Mouse (Mus musculus): ENCODE measurements at regions not wholly inside any gene's neighbourhood (a gene's known extent, or its start where the extent isn't known, plus 50 kb on each side); places are given as distances from the start of the nearest gene placed in this dataset.

DNA sequence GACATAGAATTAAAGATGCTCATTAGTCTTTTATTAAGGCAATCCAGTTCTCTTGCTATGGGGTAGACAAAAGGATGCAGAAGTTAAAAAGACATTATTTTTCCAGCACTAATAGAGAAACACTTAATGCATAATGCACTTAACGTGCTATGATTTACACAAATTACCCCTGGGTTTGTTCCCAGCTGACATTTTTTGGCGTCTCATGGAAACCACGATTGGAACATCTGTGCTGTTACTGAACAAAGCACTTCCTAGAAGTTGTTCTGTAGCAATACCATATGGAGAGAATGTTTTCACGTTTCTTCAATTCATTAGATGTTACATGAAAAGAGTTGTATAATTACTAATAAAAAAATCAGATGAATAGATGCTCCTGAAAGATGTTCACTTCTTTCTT, 635.2 kb downstream of the Gm597 start:
- DNase-seq (ENCODE audit: low spot score) (peak; percentile 76), ATAC-seq (peak; percentile 75)
- no peaks in the 10 kb centered on the region for H3K4me1 ChIP-seq (ENCODE audit: control insufficient read depth, insufficient read depth, low read length)
- 35% methylated on average over 4 of the region's 4 CpGs for WGBS
- H3K9me3 ChIP-seq (replicated peaks; ENCODE audit: control insufficient read depth, low read length) = no peaks in the 10 kb centered on the region
- H3K4me2 ChIP-seq (ENCODE audit: low read length) = no peak overlapping the region
- no peak overlapping the region for H3K4me3 ChIP-seq (ENCODE audit: low read depth, low read length)
- H3K27me3 ChIP-seq (replicated peaks; ENCODE audit: control insufficient read depth, insufficient read depth, low read length) = no peaks in the 10 kb centered on the region
- H3K36me3 ChIP-seq (ENCODE audit: control insufficient read depth, insufficient read depth, low read length) = no peaks in the 10 kb centered on the region
- H3K27ac ChIP-seq (ENCODE audit: low read depth, low read length) = no peak overlapping the region; the same call in 1 of the 2 replicates
- H3K9ac ChIP-seq (ENCODE audit: low read length) = no peak overlapping the region

DNA sequence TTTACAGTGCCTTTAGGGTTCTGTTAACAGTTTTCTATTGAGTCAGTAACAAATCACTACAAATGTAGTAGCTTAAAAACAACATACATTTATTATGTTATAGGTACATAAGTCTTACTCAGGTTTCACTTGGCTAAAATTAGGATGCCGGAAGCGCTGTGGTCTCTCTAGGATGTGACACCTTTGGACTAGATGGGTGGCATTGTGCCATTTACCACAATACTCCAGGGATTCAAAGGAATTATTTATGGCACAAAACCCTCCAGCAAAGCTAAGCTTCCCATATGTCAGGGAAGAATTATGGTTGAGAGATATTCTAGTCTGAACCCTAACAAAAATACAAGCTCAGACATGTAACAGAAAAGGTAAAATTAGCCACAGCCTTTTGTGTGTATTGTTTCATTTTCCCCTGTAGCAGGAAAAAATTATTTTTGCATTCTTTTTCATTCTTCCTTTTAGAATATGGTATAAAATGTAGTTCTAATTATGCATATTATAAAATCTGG, 678.0 kb downstream of the Gm597 start:
- no peak for ATAC-seq
- Histone ChIP-seq H3K36me3 (ENCODE audit: control insufficient read depth, insufficient read depth, low read length) (no peaks in the 10 kb centered on the region), H3K27ac (ENCODE audit: low read depth, low read length) (no peak overlapping the region), H3K4me3 (ENCODE audit: low read depth, low read length) (no peak overlapping the region), H3K9me3 (replicated peaks; ENCODE audit: control insufficient read depth, low read length) (no peaks in the 10 kb centered on the region), H3K27me3 (replicated peaks; ENCODE audit: control insufficient read depth, insufficient read depth, low read length) (no peaks in the 10 kb centered on the region), H3K4me2 (ENCODE audit: low read length) (no peak overlapping the region), H3K4me1 (ENCODE audit: control insufficient read depth, insufficient read depth, low read length) (no peaks in the 10 kb centered on the region), H3K9ac (ENCODE audit: low read length) (no peak overlapping the region)
- DNase-seq (ENCODE audit: low spot score) = no peak
- 92% methylated on average over 2 of the region's 2 CpGs for WGBS

DNA sequence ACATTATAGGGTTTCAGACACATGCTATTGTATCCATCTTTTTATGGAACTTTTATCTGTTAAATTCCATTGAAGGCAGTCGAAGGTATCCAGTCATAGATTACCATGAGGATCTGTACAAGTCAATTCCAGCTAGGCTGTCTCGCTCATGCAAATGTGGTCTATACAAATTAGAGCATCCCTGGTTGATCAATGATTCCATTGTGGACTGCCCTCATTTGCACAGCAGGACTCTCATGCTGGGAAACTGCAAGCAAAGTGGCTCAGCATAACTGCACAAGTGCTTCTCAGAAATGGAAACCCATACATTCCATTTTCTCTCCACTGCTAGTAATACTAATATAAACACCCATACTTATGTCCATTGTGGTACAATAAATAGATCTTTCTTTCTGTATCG, 695.6 kb downstream of the Gm597 start:
- H3K27ac ChIP-seq (ENCODE audit: low read depth, low read length) = no peak overlapping the region
- whole genome bisulfite sequencing = 43% methylated on average over 3 of the region's 3 CpGs
- no peak for ATAC-seq

DNA sequence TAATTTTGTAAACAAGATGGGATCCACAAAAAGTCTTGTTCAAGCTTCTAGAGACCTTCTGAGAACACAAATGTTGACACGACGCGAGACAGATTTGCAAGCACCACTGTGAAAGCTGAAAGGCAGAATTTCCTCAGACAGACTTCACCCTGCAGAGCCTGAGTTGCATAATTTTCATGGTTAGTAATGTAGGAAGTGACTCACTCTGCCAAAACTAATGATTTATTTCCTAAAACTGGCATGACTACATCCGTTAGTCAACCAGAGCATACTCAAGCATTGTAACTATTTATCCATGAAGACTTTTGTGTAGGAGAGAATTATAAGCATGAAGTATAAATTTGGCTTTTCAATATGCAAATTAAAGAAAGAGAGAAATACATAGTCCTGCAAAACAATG, 726.1 kb downstream of the Gm597 start:
- ATAC-seq = no peak
- Histone ChIP-seq H3K36me3 (ENCODE audit: control insufficient read depth, insufficient read depth, low read length) (no peaks in the 10 kb centered on the region), H3K4me3 (ENCODE audit: low read depth, low read length) (no peak overlapping the region), H3K9ac (ENCODE audit: low read length) (no peak overlapping the region), H3K4me2 (ENCODE audit: low read length) (no peak overlapping the region), H3K4me1 (ENCODE audit: control insufficient read depth, insufficient read depth, low read length) (no peaks in the 10 kb centered on the region), H3K9me3 (replicated peaks; ENCODE audit: control insufficient read depth, low read length) (no peaks in the 10 kb centered on the region), H3K27ac (ENCODE audit: low read depth, low read length) (no peak overlapping the region), H3K27me3 (replicated peaks; ENCODE audit: control insufficient read depth, insufficient read depth, low read length) (no peaks in the 10 kb centered on the region)
- 90% methylated on average over 4 of the region's 4 CpGs for WGBS
- DNase-seq (ENCODE audit: low spot score) = no peak

More for the DNA sequence above, 695.6 kb downstream of the Gm597 start:
- Histone ChIP-seq H3K36me3 (ENCODE audit: control insufficient read depth, insufficient read depth, low read length) (no peaks in the 10 kb centered on the region), H3K4me3 (ENCODE audit: low read depth, low read length) (no peak overlapping the region), H3K9me3 (replicated peaks; ENCODE audit: control insufficient read depth, low read length) (no peaks in the 10 kb centered on the region), H3K9ac (ENCODE audit: low read length) (no peak overlapping the region), H3K4me1 (ENCODE audit: control insufficient read depth, insufficient read depth, low read length) (no peaks in the 10 kb centered on the region), H3K4me2 (ENCODE audit: low read length) (no peak overlapping the region), H3K27me3 (replicated peaks; ENCODE audit: control insufficient read depth, insufficient read depth, low read length) (no peaks in the 10 kb centered on the region)
- no peak for DNase-seq (ENCODE audit: low spot score)

DNA sequence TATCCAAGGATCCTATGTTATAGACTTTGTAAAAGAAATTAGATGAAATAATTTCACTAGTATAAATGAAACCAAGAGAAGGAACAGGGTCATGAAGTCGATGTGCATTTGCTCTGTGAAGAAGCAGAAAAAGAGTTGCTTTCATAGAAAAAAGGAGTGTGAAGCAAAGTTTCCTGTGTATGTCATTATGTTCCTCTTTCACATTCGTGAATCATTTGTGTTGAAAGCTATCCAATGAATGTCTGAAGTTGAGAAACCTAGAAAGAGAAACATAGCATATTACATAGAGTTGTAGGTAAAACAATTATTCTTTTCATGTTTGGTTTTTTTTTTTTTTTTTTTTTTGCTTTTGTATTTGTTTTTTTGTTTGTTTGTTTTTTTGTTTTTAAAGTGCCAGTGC, 732.1 kb downstream of the Gm597 start:
- ATAC-seq (no peak), DNase-seq (ENCODE audit: low spot score) (no peak)
- 78% methylated on average over 2 of the region's 2 CpGs for WGBS
- Histone ChIP-seq H3K9me3 (replicated peaks; ENCODE audit: control insufficient read depth, low read length) (no peaks in the 10 kb centered on the region), H3K9ac (ENCODE audit: low read length) (no peak overlapping the region), H3K4me1 (ENCODE audit: control insufficient read depth, insufficient read depth, low read length) (no peaks in the 10 kb centered on the region), H3K27me3 (replicated peaks; ENCODE audit: control insufficient read depth, insufficient read depth, low read length) (no peaks in the 10 kb centered on the region), H3K4me3 (ENCODE audit: low read depth, low read length) (no peak overlapping the region), H3K36me3 (ENCODE audit: control insufficient read depth, insufficient read depth, low read length) (no peaks in the 10 kb centered on the region), H3K27ac (ENCODE audit: low read depth, low read length) (no peak overlapping the region), H3K4me2 (ENCODE audit: low read length) (no peak overlapping the region)

DNA sequence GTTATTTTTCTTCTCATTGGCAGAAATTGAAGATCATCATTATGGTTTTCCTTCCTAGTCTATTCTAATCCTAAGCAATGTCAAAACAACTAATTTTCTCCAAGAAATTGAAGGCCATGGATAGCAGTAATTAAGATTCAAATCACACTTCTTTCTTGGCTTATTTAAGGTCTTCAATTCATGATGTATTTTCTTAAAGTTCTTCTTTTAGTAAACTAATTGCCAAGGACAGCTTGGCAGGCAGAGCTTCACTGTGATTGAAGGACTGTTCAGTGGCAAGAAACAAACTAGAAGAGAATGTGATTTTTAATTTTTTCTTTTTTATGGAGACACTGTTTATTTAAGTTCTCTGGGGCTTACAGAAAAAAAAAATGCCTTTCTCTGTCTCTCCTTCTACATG, 732.7 kb downstream of the Gm597 start:
- Histone ChIP-seq H3K27ac (ENCODE audit: low read depth, low read length) (no peak overlapping the region), H3K4me3 (ENCODE audit: low read depth, low read length) (no peak overlapping the region), H3K36me3 (ENCODE audit: control insufficient read depth, insufficient read depth, low read length) (no peaks in the 10 kb centered on the region), H3K4me1 (ENCODE audit: control insufficient read depth, insufficient read depth, low read length) (no peaks in the 10 kb centered on the region), H3K9ac (ENCODE audit: low read length) (no peak overlapping the region), H3K9me3 (replicated peaks; ENCODE audit: control insufficient read depth, low read length) (no peaks in the 10 kb centered on the region), H3K27me3 (replicated peaks; ENCODE audit: control insufficient read depth, insufficient read depth, low read length) (no peaks in the 10 kb centered on the region), H3K4me2 (ENCODE audit: low read length) (no peak overlapping the region)
- no peak for ATAC-seq
- DNase-seq (ENCODE audit: low spot score) = peak; percentile 37

DNA sequence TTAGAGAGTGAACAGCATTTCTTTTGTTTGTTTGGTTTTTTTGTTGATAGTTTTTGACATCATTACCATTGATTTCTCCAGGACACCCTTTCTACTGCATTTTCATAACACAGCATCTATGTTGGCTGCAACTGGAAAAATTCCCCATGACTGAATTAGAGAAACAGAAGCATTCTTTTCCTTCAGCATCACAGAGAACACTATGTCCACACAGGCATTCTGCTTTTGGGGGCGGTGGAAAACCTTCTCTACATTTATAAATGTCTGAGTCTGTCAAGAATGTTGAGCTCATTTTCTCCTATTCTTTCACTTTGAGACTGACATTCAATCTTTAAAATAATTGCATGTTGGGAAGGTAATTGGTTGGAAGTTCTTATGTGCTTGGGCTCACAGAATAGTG, 734.4 kb downstream of the Gm597 start:
- H3K4me2 ChIP-seq (ENCODE audit: low read length) = no peak overlapping the region
- no peaks in the 10 kb centered on the region for H3K4me1 ChIP-seq (ENCODE audit: control insufficient read depth, insufficient read depth, low read length)
- DNase-seq (ENCODE audit: low spot score) = no peak
- H3K9me3 ChIP-seq (replicated peaks; ENCODE audit: control insufficient read depth, low read length) = no peaks in the 10 kb centered on the region
- no peaks in the 10 kb centered on the region for H3K36me3 ChIP-seq (ENCODE audit: control insufficient read depth, insufficient read depth, low read length)
- no peak overlapping the region for H3K27ac ChIP-seq (ENCODE audit: low read depth, low read length)
- H3K4me3 ChIP-seq (ENCODE audit: low read depth, low read length) = no peak overlapping the region
- no peaks in the 10 kb centered on the region for H3K27me3 ChIP-seq (replicated peaks; ENCODE audit: control insufficient read depth, insufficient read depth, low read length)
- WGBS = 72% methylated on average over 1 of the region's 1 CpGs
- no peak for ATAC-seq
- no peak overlapping the region for H3K9ac ChIP-seq (ENCODE audit: low read length)

DNA sequence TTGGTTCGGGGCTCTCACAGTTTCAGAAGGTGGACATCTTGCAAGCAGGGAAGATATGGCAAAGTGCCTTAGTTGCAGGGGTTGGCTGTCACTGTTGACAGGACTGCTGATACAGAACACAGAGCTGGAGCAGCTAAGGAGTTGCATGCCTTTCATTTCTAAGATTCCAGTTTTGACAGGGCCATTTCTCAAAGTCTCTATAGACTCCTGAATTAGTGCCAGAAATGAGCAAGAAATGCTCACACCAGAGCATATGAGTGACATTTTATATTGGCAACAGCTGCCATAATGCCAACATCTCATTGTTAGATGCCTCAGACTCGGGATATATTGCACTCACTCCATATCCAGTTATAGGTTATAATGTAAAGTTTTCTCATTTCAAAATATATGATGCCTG, 754.3 kb downstream of the Gm597 start:
- no peaks in the 10 kb centered on the region for H3K9me3 ChIP-seq (replicated peaks; ENCODE audit: control insufficient read depth, low read length)
- DNase-seq (ENCODE audit: low spot score) (peak; percentile 37), ATAC-seq (no peak)
- H3K4me3 ChIP-seq (ENCODE audit: low read depth, low read length) = no peak overlapping the region
- 64% methylated on average over 2 of the region's 2 CpGs for WGBS
- no peaks in the 10 kb centered on the region for H3K4me1 ChIP-seq (ENCODE audit: control insufficient read depth, insufficient read depth, low read length)
- no peaks in the 10 kb centered on the region for H3K27me3 ChIP-seq (replicated peaks; ENCODE audit: control insufficient read depth, insufficient read depth, low read length)
- H3K27ac ChIP-seq (ENCODE audit: low read depth, low read length) = no peak overlapping the region
- H3K4me2 ChIP-seq (ENCODE audit: low read length) = no peak overlapping the region
- H3K9ac ChIP-seq (ENCODE audit: low read length) = no peak overlapping the region
- H3K36me3 ChIP-seq (ENCODE audit: control insufficient read depth, insufficient read depth, low read length) = no peaks in the 10 kb centered on the region

DNA sequence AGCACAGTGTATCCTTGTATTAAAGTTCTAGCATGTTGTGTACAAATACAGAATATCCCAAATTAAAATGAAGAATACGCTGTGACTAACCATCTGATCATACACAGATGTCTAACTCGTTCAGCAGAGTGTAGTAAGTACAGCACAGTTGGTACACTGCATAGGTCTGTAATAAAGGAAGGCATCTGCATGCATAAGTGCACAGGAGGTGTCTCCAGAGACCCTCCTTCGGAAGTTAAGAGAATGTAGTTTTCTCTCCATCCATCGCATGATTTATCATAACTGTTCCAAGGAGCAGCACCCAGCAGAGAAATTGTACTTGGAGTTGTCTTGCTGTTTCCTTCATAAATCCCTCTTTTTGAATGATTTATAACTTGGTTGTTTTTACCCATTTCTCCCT, 781.6 kb downstream of the Gm597 start:
- no peaks in the 10 kb centered on the region for H3K9me3 ChIP-seq (replicated peaks; ENCODE audit: control insufficient read depth, low read length)
- no peaks in the 10 kb centered on the region for H3K27me3 ChIP-seq (replicated peaks; ENCODE audit: control insufficient read depth, insufficient read depth, low read length)
- WGBS = 84% methylated on average over 4 of the region's 4 CpGs
- H3K4me3 ChIP-seq (ENCODE audit: low read depth, low read length) = no peak overlapping the region
- no peaks in the 10 kb centered on the region for H3K36me3 ChIP-seq (ENCODE audit: control insufficient read depth, insufficient read depth, low read length)
- no peak overlapping the region for H3K9ac ChIP-seq (ENCODE audit: low read length)
- ATAC-seq (no peak), DNase-seq (ENCODE audit: low spot score) (no peak)
- no peak overlapping the region for H3K4me2 ChIP-seq (ENCODE audit: low read length)
- no peaks in the 10 kb centered on the region for H3K4me1 ChIP-seq (ENCODE audit: control insufficient read depth, insufficient read depth, low read length)
- no peak overlapping the region for H3K27ac ChIP-seq (ENCODE audit: low read depth, low read length)
